Mouse (Mus musculus): ENCODE data around the gene Gpr39. TPM values are rescaled to one million over a fixed set of nuclear protein-coding genes. Genes with fewer than 3 reads are reported as not detected.
"Not testable (repeated sequence)": the region's sequence is repeated elsewhere in the genome, so short reads cannot be mapped to it uniquely, and the experiment has no call there.

Gpr39 gene
- polyA plus RNA-seq (2015; fragmentation: Nextera tagmentation; extraction: Ambion mirVana), result 6.8 TPM in 2 replicates

DNA sequence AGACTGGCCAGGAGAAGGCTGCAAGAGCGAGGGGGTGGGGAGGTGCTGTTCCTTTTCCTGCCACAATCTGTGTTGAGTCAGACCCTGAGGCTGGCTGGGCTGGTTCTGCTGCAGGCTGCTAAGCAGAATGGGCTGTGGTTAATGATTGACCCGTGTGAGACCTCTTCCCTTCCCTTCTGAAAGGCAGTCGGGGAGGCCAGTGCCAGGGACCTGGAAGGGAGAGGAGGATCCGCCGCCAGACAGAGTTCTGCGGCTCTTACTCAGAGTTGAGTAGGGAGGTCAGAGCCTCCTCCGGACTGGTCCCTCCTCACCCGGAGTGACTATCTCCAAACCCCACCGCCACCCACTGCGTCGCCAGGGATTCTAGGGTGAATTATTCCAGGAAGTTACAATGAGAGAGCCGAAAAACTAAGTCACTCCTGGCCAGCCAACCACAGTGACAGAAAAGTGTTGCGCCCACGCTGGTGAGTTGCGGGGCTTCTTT lies at the start of gene Gpr39:
TSS of gene Gpr39 (plus strand) at position 206 of the 484 bp plus-strand sequence.
- ATAC-seq, result peak; percentile 98
- H3K9me3 ChIP-seq (ENCODE audit: control insufficient read depth), result no peaks in the 10 kb centered on the region
- no peaks in the 10 kb centered on the region for H3K27me3 ChIP-seq (replicated peaks; ENCODE audit: control insufficient read depth, insufficient read depth, low read length)
- peak within 1 kb of the TSS; percentile 85 for H3K27ac ChIP-seq (ENCODE audit: low read depth, low read length)
- H3K4me3 ChIP-seq (ENCODE audit: low read depth, low read length), result peak within 1 kb of the TSS; percentile 47
- peak within 1 kb of the TSS; percentile 69 for H3K4me2 ChIP-seq (replicated peaks; ENCODE audit: low read depth)
- H3K4me1 ChIP-seq (replicated peaks; ENCODE audit: control insufficient read depth, insufficient read depth, low read length), result no peaks in the 10 kb centered on the region; the same call in 1 of the 2 replicates
- H3K36me3 ChIP-seq (ENCODE audit: control insufficient read depth, insufficient read depth), result no peaks in the 10 kb centered on the region
- H3K9ac ChIP-seq (ENCODE audit: low read depth, low read length), result peak within 1 kb of the TSS; percentile 59
- TF ChIP-seq CTCF (IDR thresholded peaks at IDR 0.05; ENCODE audit: low read depth), result peak; percentile 58
- WGBS, result 21% methylated on average over 15 of the region's 15 CpGs

GRCm38 (mm10) chr1:125639501-125640253 lies 37.1 kb upstream of the Gpr39 start:
- Histone ChIP-seq H3K4me1 (replicated peaks; ENCODE audit: control insufficient read depth, insufficient read depth, low read length) (no peaks in the 10 kb centered on the region), H3K9me3 (ENCODE audit: control insufficient read depth) (no peaks in the 10 kb centered on the region), H3K4me2 (replicated peaks; ENCODE audit: low read depth) (no peak overlapping the region), H3K27me3 (replicated peaks; ENCODE audit: control insufficient read depth, insufficient read depth, low read length) (no peaks in the 10 kb centered on the region), H3K36me3 (ENCODE audit: control insufficient read depth, insufficient read depth) (no peaks in the 10 kb centered on the region), H3K4me3 (ENCODE audit: low read depth, low read length) (no peak overlapping the region), H3K9ac (ENCODE audit: low read depth, low read length) (no peak overlapping the region), H3K27ac (ENCODE audit: low read depth, low read length) (no peak overlapping the region)
- no peak for ATAC-seq
- no peak for TF ChIP-seq CTCF (IDR thresholded peaks at IDR 0.05; ENCODE audit: low read depth)
- 88% methylated on average over 8 of the region's 8 CpGs for WGBS

GRCm38 (mm10) chr1:125643643-125644042 lies 33.2 kb upstream of the Gpr39 start:
- no peak overlapping the region for H3K4me3 ChIP-seq (ENCODE audit: low read depth, low read length)
- no peak for ATAC-seq
- no peaks in the 10 kb centered on the region for H3K36me3 ChIP-seq (ENCODE audit: control insufficient read depth, insufficient read depth)
- no peak overlapping the region for H3K4me2 ChIP-seq (replicated peaks; ENCODE audit: low read depth)
- no peak overlapping the region for H3K9ac ChIP-seq (ENCODE audit: low read depth, low read length)
- no peaks in the 10 kb centered on the region for H3K9me3 ChIP-seq (ENCODE audit: control insufficient read depth)
- no peak for TF ChIP-seq CTCF (IDR thresholded peaks at IDR 0.05; ENCODE audit: low read depth)
- no peaks in the 10 kb centered on the region for H3K27me3 ChIP-seq (replicated peaks; ENCODE audit: control insufficient read depth, insufficient read depth, low read length)
- 38% methylated on average over 1 of the region's 1 CpGs for WGBS
- H3K27ac ChIP-seq (ENCODE audit: low read depth, low read length), result no peak overlapping the region
- no peaks in the 10 kb centered on the region for H3K4me1 ChIP-seq (replicated peaks; ENCODE audit: control insufficient read depth, insufficient read depth, low read length)

DNA sequence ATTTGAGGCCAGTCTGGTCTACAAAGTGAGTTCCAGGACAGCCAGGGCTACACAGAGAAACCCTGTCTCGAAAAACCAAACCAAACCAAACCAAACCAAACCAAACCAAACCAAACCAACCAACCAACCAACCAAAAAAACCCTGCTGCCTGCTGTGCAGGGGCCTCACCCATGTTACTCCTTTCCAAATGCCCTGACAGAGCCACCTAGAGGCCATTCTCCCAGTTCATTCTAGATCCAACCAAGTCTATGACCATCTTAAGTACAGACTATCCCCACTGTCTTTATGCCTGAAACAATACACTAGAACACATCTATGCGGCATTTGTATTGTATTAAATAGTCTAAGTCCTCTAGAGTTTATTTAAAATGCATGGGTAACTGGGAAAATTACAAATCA lies 30.0 kb upstream of the Gpr39 start:
- H3K27ac ChIP-seq (ENCODE audit: low read depth, low read length); ATAC-seq; H3K4me1 ChIP-seq (replicated peaks; ENCODE audit: control insufficient read depth, insufficient read depth, low read length); H3K9ac ChIP-seq (ENCODE audit: low read depth, low read length); H3K4me3 ChIP-seq (ENCODE audit: low read depth, low read length); H3K9me3 ChIP-seq (ENCODE audit: control insufficient read depth); H3K27me3 ChIP-seq (replicated peaks; ENCODE audit: control insufficient read depth, insufficient read depth, low read length); H3K36me3 ChIP-seq (ENCODE audit: control insufficient read depth, insufficient read depth); H3K4me2 ChIP-seq (replicated peaks; ENCODE audit: low read depth): not testable (repeated sequence)
- peak; percentile 43 for TF ChIP-seq CTCF (IDR thresholded peaks at IDR 0.05; ENCODE audit: low read depth)
- 83% methylated on average over 2 of the region's 2 CpGs for WGBS

DNA sequence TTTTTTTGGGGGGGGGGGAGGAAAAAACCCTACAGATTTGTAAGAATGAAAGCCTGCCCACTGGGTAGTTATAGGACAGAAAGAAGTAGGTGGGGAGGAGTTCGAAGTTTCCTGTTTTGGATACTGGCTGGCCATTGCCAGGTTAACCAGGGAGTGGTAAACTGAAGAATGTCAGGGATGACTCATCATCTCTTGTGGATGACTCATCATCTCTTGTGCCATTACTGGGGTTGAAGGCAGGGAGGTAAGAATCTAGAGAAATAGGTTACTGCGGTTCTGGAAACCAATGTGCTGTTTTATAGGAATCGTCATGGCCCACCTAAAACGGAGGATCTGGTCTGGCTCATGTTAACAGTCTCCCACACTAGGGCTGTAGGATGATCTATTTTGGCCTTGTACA lies 28.8 kb upstream of the Gpr39 start:
- TF ChIP-seq CTCF (IDR thresholded peaks at IDR 0.05; ENCODE audit: low read depth), result no peak
- Histone ChIP-seq H3K36me3 (ENCODE audit: control insufficient read depth, insufficient read depth) (no peaks in the 10 kb centered on the region), H3K27me3 (replicated peaks; ENCODE audit: control insufficient read depth, insufficient read depth, low read length) (no peaks in the 10 kb centered on the region), H3K9ac (ENCODE audit: low read depth, low read length) (no peak overlapping the region), H3K9me3 (ENCODE audit: control insufficient read depth) (no peaks in the 10 kb centered on the region), H3K4me2 (replicated peaks; ENCODE audit: low read depth) (no peak overlapping the region), H3K4me1 (replicated peaks; ENCODE audit: control insufficient read depth, insufficient read depth, low read length) (no peaks in the 10 kb centered on the region), H3K27ac (ENCODE audit: low read depth, low read length) (no peak overlapping the region), H3K4me3 (ENCODE audit: low read depth, low read length) (no peak overlapping the region)
- WGBS, result 94% methylated on average over 4 of the region's 4 CpGs
- ATAC-seq, result no peak

DNA sequence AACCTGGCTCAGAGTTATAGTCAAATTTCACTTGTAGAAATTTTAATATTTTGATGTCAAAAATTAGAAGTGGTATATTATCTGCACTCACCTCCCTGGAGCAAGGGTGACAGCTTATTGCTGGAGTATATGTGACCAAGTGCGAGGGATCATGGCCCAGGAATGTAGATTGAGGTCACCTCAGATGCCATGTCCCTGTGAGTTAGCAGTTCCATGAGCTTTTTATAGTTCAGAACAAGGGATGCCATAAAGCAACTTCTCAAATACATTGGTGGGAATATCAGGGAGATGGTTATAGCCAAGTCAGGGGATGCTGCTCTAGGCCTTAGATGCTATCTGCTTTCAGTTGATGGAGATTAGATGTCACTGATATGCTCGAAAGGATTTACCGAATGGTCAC lies 27.7 kb upstream of the Gpr39 start:
- Histone ChIP-seq H3K27ac (ENCODE audit: low read depth, low read length) (no peak overlapping the region), H3K9me3 (ENCODE audit: control insufficient read depth) (no peaks in the 10 kb centered on the region), H3K4me3 (ENCODE audit: low read depth, low read length) (no peak overlapping the region), H3K4me1 (replicated peaks; ENCODE audit: control insufficient read depth, insufficient read depth, low read length) (no peaks in the 10 kb centered on the region), H3K9ac (ENCODE audit: low read depth, low read length) (no peak overlapping the region), H3K27me3 (replicated peaks; ENCODE audit: control insufficient read depth, insufficient read depth, low read length) (no peaks in the 10 kb centered on the region), H3K36me3 (ENCODE audit: control insufficient read depth, insufficient read depth) (no peaks in the 10 kb centered on the region), H3K4me2 (replicated peaks; ENCODE audit: low read depth) (no peak overlapping the region)
- ATAC-seq, result no peak
- 85% methylated on average over 3 of the region's 3 CpGs for WGBS
- no peak for TF ChIP-seq CTCF (IDR thresholded peaks at IDR 0.05; ENCODE audit: low read depth)

Data from intestine, postnatal 0 days (tissue).